Mouse (Mus musculus): Measurements from ENCODE around the gene Hus1b. TPM values are rescaled to one million over a fixed set of nuclear protein-coding genes. Genes with fewer than 3 reads are reported as not detected.

The Hus1b gene
- polyA plus RNA-seq, 1 experiment from 2014 or later = 0.07 TPM

GRCm38 (mm10) chr13:30985275-30985597, 37.7 kb upstream of the Hus1b start:
- Histone ChIP-seq H3K27ac (ENCODE audit: low read length) (no peak overlapping the region), H3K4me3 (ENCODE audit: low read depth, low read length) (peak overlapping the region; percentile 50), H3K27me3 (ENCODE audit: control insufficient read depth, insufficient read depth, low read depth, low read length) (peaks cover 28% of the 10 kb centered on the region), H3K4me2 (ENCODE audit: low read depth, low read length) (peak overlapping the region; percentile 63), H3K9ac (ENCODE audit: low read depth, low read length) (peak overlapping the region; percentile 28; the same call in 1 of the 2 replicates), H3K9me3 (replicated peaks; ENCODE audit: control insufficient read depth, low read length) (no peaks in the 10 kb centered on the region), H3K36me3 (ENCODE audit: control insufficient read depth, insufficient read depth) (no peaks in the 10 kb centered on the region), H3K4me1 (ENCODE audit: control insufficient read depth, low read depth, low read length) (peaks cover 3% of the 10 kb centered on the region; the same call in 1 of the 2 replicates)
- ATAC-seq (ENCODE audit: low read depth) = no peak
- WGBS (ENCODE audit: insufficient replicate concordance) = 18% methylated on average over 13 of the region's 13 CpGs

- Histone ChIP-seq H3K9ac (ENCODE audit: low read depth, low read length) (no peak overlapping the region), H3K4me2 (ENCODE audit: low read depth, low read length) (no peak overlapping the region), H3K27ac (ENCODE audit: low read length) (no peak overlapping the region), H3K9me3 (replicated peaks; ENCODE audit: control insufficient read depth, low read length) (no peaks in the 10 kb centered on the region), H3K4me3 (ENCODE audit: low read depth, low read length) (no peak overlapping the region), H3K27me3 (ENCODE audit: control insufficient read depth, insufficient read depth, low read depth, low read length) (peaks cover 16% of the 10 kb centered on the region), H3K36me3 (ENCODE audit: control insufficient read depth, insufficient read depth) (no peaks in the 10 kb centered on the region), H3K4me1 (ENCODE audit: control insufficient read depth, low read depth, low read length) (peaks cover 3% of the 10 kb centered on the region; the same call in 1 of the 2 replicates)
- ATAC-seq (ENCODE audit: low read depth) = no peak
- WGBS (ENCODE audit: insufficient replicate concordance) = 16% methylated on average over 1 of the region's 1 CpGs
Observed at GRCm38 (mm10) chr13:30981666-30982065, 34.1 kb upstream of the Hus1b start.

- no peaks in the 10 kb centered on the region for H3K36me3 ChIP-seq (ENCODE audit: control insufficient read depth, insufficient read depth)
Observed at GRCm38 (mm10) chr13:30978224-30978623, 30.7 kb upstream of the Hus1b start.

GRCm38 (mm10) chr13:30976536-30977084, 29.1 kb upstream of the Hus1b start:
- Histone ChIP-seq H3K4me3 (ENCODE audit: low read depth, low read length) (no peak overlapping the region), H3K27me3 (ENCODE audit: control insufficient read depth, insufficient read depth, low read depth, low read length) (no peaks in the 10 kb centered on the region; the same call in 1 of the 2 replicates), H3K9me3 (replicated peaks; ENCODE audit: control insufficient read depth, low read length) (no peaks in the 10 kb centered on the region), H3K36me3 (ENCODE audit: control insufficient read depth, insufficient read depth) (no peaks in the 10 kb centered on the region), H3K9ac (ENCODE audit: low read depth, low read length) (no peak overlapping the region), H3K4me2 (ENCODE audit: low read depth, low read length) (no peak overlapping the region), H3K4me1 (ENCODE audit: control insufficient read depth, low read depth, low read length) (peaks cover 4% of the 10 kb centered on the region), H3K27ac (ENCODE audit: low read length) (no peak overlapping the region)
- WGBS (ENCODE audit: insufficient replicate concordance) = 49% methylated on average over 8 of the region's 8 CpGs
- ATAC-seq (ENCODE audit: low read depth) = no peak

More at GRCm38 (mm10) chr13:30978224-30978623, 30.7 kb upstream of the Hus1b start:
- H3K4me2 ChIP-seq (ENCODE audit: low read depth, low read length) = no peak overlapping the region
- H3K4me3 ChIP-seq (ENCODE audit: low read depth, low read length) = no peak overlapping the region
- no peak for ATAC-seq (ENCODE audit: low read depth)
- no peak overlapping the region for H3K9ac ChIP-seq (ENCODE audit: low read depth, low read length)
- WGBS (ENCODE audit: insufficient replicate concordance) = 73% methylated on average over 4 of the region's 4 CpGs
- H3K27me3 ChIP-seq (ENCODE audit: control insufficient read depth, insufficient read depth, low read depth, low read length) = no peaks in the 10 kb centered on the region; the same call in 1 of the 2 replicates
- no peak overlapping the region for H3K27ac ChIP-seq (ENCODE audit: low read length)
- H3K4me1 ChIP-seq (ENCODE audit: control insufficient read depth, low read depth, low read length) = no peaks in the 10 kb centered on the region
- H3K9me3 ChIP-seq (replicated peaks; ENCODE audit: control insufficient read depth, low read length) = no peaks in the 10 kb centered on the region

- no peak for ATAC-seq (ENCODE audit: low read depth)
- H3K27ac ChIP-seq (ENCODE audit: low read length) = no peak overlapping the region
Observed at GRCm38 (mm10) chr13:30974247-30974630, 26.7 kb upstream of the Hus1b start.

GRCm38 (mm10) chr13:30973501-30974246, 26.1 kb upstream of the Hus1b start, which contains the start of the genes Exoc2 and Gm5447:
Gene Exoc2 (minus strand): TSS chr13:30974093.
Gene Gm5447 (plus strand): TSS chr13:30974204.
- WGBS (ENCODE audit: insufficient replicate concordance) = under 1% methylated on average over 53 of the region's 54 CpGs
- Histone ChIP-seq H3K9me3 (replicated peaks; ENCODE audit: control insufficient read depth, low read length) (no peaks in the 10 kb centered on the region), H3K4me1 (ENCODE audit: control insufficient read depth, low read depth, low read length) (peaks cover 10% of the 10 kb centered on the region), H3K36me3 (ENCODE audit: control insufficient read depth, insufficient read depth) (no peaks in the 10 kb centered on the region), H3K4me3 (ENCODE audit: low read depth, low read length) (peak within 1 kb of the TSS; percentile 97), H3K27ac (ENCODE audit: low read length) (peak within 1 kb of the TSS; percentile 91), H3K9ac (ENCODE audit: low read depth, low read length) (peak within 1 kb of the TSS; percentile 97), H3K27me3 (ENCODE audit: control insufficient read depth, insufficient read depth, low read depth, low read length) (no peaks in the 10 kb centered on the region), H3K4me2 (ENCODE audit: low read depth, low read length) (peak within 1 kb of the TSS; percentile 66)
- ATAC-seq (ENCODE audit: low read depth) = peak; percentile 94

More at GRCm38 (mm10) chr13:30974247-30974630, 26.7 kb upstream of the Hus1b start:
- Histone ChIP-seq H3K27me3 (ENCODE audit: control insufficient read depth, insufficient read depth, low read depth, low read length) (no peaks in the 10 kb centered on the region; the same call in 1 of the 2 replicates), H3K36me3 (ENCODE audit: control insufficient read depth, insufficient read depth) (no peaks in the 10 kb centered on the region), H3K4me3 (ENCODE audit: low read depth, low read length) (peak overlapping the region; percentile 97), H3K9ac (ENCODE audit: low read depth, low read length) (peak overlapping the region; percentile 97), H3K4me2 (ENCODE audit: low read depth, low read length) (peak overlapping the region; percentile 66), H3K9me3 (replicated peaks; ENCODE audit: control insufficient read depth, low read length) (no peaks in the 10 kb centered on the region), H3K4me1 (ENCODE audit: control insufficient read depth, low read depth, low read length) (peaks cover 4% of the 10 kb centered on the region)
- 19% methylated on average over 5 of the region's 5 CpGs for WGBS (ENCODE audit: insufficient replicate concordance)

GRCm38 (mm10) chr13:30972102-30972501, 24.5 kb upstream of the Hus1b start:
- Histone ChIP-seq H3K4me3 (ENCODE audit: low read depth, low read length) (no peak overlapping the region), H3K27me3 (ENCODE audit: control insufficient read depth, insufficient read depth, low read depth, low read length) (no peaks in the 10 kb centered on the region), H3K9me3 (replicated peaks; ENCODE audit: control insufficient read depth, low read length) (no peaks in the 10 kb centered on the region), H3K36me3 (ENCODE audit: control insufficient read depth, insufficient read depth) (no peaks in the 10 kb centered on the region), H3K27ac (ENCODE audit: low read length) (no peak overlapping the region), H3K4me1 (ENCODE audit: control insufficient read depth, low read depth, low read length) (peaks cover 12% of the 10 kb centered on the region), H3K4me2 (ENCODE audit: low read depth, low read length) (peak overlapping the region; percentile 3; the same call in 1 of the 2 replicates), H3K9ac (ENCODE audit: low read depth, low read length) (no peak overlapping the region)
- 37% methylated on average over 2 of the region's 2 CpGs for whole genome bisulfite sequencing (ENCODE audit: insufficient replicate concordance)
- ATAC-seq (ENCODE audit: low read depth) = no peak

GRCm38 (mm10) chr13:30971047-30971446, 23.5 kb upstream of the Hus1b start:
- Histone ChIP-seq H3K27me3 (ENCODE audit: control insufficient read depth, insufficient read depth, low read depth, low read length) (no peaks in the 10 kb centered on the region), H3K27ac (ENCODE audit: low read length) (no peak overlapping the region), H3K36me3 (ENCODE audit: control insufficient read depth, insufficient read depth) (no peaks in the 10 kb centered on the region), H3K4me2 (ENCODE audit: low read depth, low read length) (no peak overlapping the region), H3K4me3 (ENCODE audit: low read depth, low read length) (no peak overlapping the region), H3K4me1 (ENCODE audit: control insufficient read depth, low read depth, low read length) (peaks cover 12% of the 10 kb centered on the region), H3K9me3 (replicated peaks; ENCODE audit: control insufficient read depth, low read length) (no peaks in the 10 kb centered on the region), H3K9ac (ENCODE audit: low read depth, low read length) (no peak overlapping the region)
- 32% methylated on average over 3 of the region's 3 CpGs for WGBS (ENCODE audit: insufficient replicate concordance)
- ATAC-seq (ENCODE audit: low read depth) = no peak

- no peak for ATAC-seq (ENCODE audit: low read depth)
- H3K36me3 ChIP-seq (ENCODE audit: control insufficient read depth, insufficient read depth) = no peaks in the 10 kb centered on the region
- H3K4me3 ChIP-seq (ENCODE audit: low read depth, low read length) = no peak overlapping the region
- no peak overlapping the region for H3K9ac ChIP-seq (ENCODE audit: low read depth, low read length)
- 60% methylated on average over 4 of the region's 4 CpGs for WGBS (ENCODE audit: insufficient replicate concordance)
- no peaks in the 10 kb centered on the region for H3K27me3 ChIP-seq (ENCODE audit: control insufficient read depth, insufficient read depth, low read depth, low read length)
- no peaks in the 10 kb centered on the region for H3K9me3 ChIP-seq (replicated peaks; ENCODE audit: control insufficient read depth, low read length)
- H3K27ac ChIP-seq (ENCODE audit: low read length) = no peak overlapping the region
- peaks cover 12% of the 10 kb centered on the region for H3K4me1 ChIP-seq (ENCODE audit: control insufficient read depth, low read depth, low read length)
- no peak overlapping the region for H3K4me2 ChIP-seq (ENCODE audit: low read depth, low read length)
Observed at GRCm38 (mm10) chr13:30968311-30968710, 20.8 kb upstream of the Hus1b start.

Data from liver, embryonic 16.5 days (tissue).